Mouse (Mus musculus): Measurements from ENCODE around the gene Copa. TPM values are rescaled to one million over a fixed set of nuclear protein-coding genes. Genes with fewer than 3 reads are reported as not detected.

Gene Copa
- polyA plus RNA-seq (2015; fragmentation: Nextera tagmentation; extraction: Ambion mirVana), result 260 and 264 TPM in 2 replicates

DNA sequence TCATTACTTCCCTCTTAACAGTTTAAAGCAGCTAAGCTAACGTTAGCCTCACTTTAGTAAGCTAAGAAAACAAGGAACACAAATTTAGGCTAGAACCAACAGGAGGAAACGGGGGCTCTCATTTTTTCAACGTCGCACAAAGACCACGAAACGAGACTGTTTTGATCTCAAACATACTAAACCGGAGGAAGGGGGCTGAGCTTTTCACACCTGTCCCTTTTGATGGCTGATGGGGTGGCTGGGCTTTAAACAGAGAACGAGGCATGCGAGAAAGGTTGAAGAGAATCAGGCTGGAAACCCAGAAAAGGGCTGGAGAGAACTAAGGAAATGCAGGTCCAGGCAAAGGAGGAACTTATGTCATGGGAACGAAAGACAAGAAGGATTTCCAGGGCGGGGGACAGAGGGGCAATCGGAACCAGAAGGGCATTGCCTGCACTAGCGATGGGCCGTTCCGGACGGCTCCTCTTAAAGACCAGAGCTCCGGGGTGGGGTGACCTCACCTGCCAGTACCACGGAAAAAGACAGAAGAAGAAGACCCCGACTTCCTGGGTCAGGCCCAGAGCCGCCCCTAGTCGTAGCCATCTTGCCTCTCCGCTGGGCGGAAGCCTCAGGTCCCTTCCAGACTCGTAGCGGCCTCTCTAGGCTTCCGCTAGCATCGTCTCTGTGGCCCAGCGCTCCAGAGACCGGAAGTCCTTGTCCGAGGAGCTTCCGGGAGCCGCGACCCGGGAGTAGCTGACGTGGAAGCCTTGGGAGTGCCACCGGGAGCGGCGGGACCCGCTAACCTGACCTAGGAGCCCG is at the start of gene Copa, which contains the start of gene Ncstn:
Copa (plus strand) TSS at position 429 of the 798 bp plus-strand sequence.
Ncstn (minus strand) TSS at position 695 of the 798 bp plus-strand sequence.
- H3K36me3 ChIP-seq (ENCODE audit: insufficient read depth, low read length), result peaks cover 18% of the 10 kb centered on the region
- peak; percentile 98 for ATAC-seq (ENCODE audit: low FRiP score, low TSS enrichment)
- peak within 1 kb of the TSS; percentile 69 for H3K27ac ChIP-seq (ENCODE audit: low read length)
- WGBS, result under 1% methylated on average over 40 of the region's 40 CpGs
- H3K9me3 ChIP-seq (ENCODE audit: low read length), result no peaks in the 10 kb centered on the region
- H3K4me2 ChIP-seq (replicated peaks; ENCODE audit: low read depth, low read length), result peak within 1 kb of the TSS; percentile 68
- H3K4me3 ChIP-seq (ENCODE audit: low read length), result peak within 1 kb of the TSS; percentile 83
- H3K27me3 ChIP-seq (ENCODE audit: insufficient read depth, low read length), result no peaks in the 10 kb centered on the region
- H3K4me1 ChIP-seq (ENCODE audit: insufficient read depth, low read length), result peaks cover 19% of the 10 kb centered on the region
- peak within 1 kb of the TSS; percentile 94 for H3K9ac ChIP-seq (replicated peaks; ENCODE audit: low read length)

DNA sequence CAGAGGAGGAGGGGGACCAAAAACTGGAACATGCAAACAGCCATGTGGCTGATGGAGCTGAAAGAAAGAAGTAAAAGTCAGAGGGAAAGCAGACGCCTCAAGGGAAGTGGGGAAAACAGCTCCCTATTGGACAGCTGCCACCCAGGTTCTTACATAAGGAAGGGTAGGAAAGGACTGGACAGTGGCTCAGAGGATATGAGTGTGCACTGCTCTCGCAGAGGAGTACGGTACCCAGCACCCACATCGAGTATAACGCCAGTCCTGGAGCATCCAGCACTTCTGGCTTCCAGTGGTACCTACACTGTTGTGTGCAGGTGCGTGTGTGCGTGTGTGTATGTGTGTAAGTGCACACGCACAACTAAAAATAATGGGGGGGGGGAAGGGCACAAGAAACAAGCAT is 35.9 kb upstream of the Copa start:
- no peaks in the 10 kb centered on the region for H3K36me3 ChIP-seq (ENCODE audit: insufficient read depth, low read length)
- no peak overlapping the region for H3K4me2 ChIP-seq (replicated peaks; ENCODE audit: low read depth, low read length)
- WGBS, result 71% methylated on average over 8 of the region's 8 CpGs
- ATAC-seq (ENCODE audit: low FRiP score, low TSS enrichment), result peak; percentile 32; the same call in 1 of the 2 replicates
- no peak overlapping the region for H3K4me3 ChIP-seq (ENCODE audit: low read length)
- H3K4me1 ChIP-seq (ENCODE audit: insufficient read depth, low read length), result peaks cover 18% of the 10 kb centered on the region
- no peak overlapping the region for H3K9ac ChIP-seq (replicated peaks; ENCODE audit: low read length)
- no peaks in the 10 kb centered on the region for H3K9me3 ChIP-seq (ENCODE audit: low read length)
- H3K27me3 ChIP-seq (ENCODE audit: insufficient read depth, low read length), result no peaks in the 10 kb centered on the region
- no peak overlapping the region for H3K27ac ChIP-seq (ENCODE audit: low read length)

DNA sequence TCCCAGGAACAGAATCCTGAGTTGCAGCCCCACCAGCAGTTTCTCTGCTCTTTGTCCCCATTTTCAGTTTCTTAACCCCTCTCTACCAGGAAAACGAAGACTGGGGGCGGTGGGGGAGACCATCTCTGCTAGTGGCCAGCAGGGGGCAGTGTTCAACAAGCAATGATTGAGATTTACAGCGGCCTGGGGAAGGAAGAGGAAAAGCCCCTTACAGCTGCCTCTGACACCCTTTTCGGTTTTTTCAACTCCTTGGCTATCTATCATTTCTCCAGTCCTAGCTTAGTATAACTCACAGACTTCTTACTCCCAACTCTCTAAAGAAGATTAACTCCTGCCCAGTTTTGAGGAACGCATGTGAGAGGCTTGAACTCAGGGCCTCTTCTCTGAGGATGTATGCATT is 35.4 kb upstream of the Copa start:
- Histone ChIP-seq H3K4me2 (replicated peaks; ENCODE audit: low read depth, low read length) (no peak overlapping the region), H3K27ac (ENCODE audit: low read length) (no peak overlapping the region), H3K9me3 (ENCODE audit: low read length) (no peaks in the 10 kb centered on the region), H3K27me3 (ENCODE audit: insufficient read depth, low read length) (0 out of 2 replicates have a peak, but pooled peaks cover 2% of the 10 kb centered on the region), H3K9ac (replicated peaks; ENCODE audit: low read length) (no peak overlapping the region), H3K36me3 (ENCODE audit: insufficient read depth, low read length) (no peaks in the 10 kb centered on the region), H3K4me3 (ENCODE audit: low read length) (no peak overlapping the region), H3K4me1 (ENCODE audit: insufficient read depth, low read length) (peaks cover 18% of the 10 kb centered on the region)
- ATAC-seq (ENCODE audit: low FRiP score, low TSS enrichment), result peak; percentile 40; the same call in 1 of the 2 replicates
- 11% methylated on average over 5 of the region's 5 CpGs for WGBS

DNA sequence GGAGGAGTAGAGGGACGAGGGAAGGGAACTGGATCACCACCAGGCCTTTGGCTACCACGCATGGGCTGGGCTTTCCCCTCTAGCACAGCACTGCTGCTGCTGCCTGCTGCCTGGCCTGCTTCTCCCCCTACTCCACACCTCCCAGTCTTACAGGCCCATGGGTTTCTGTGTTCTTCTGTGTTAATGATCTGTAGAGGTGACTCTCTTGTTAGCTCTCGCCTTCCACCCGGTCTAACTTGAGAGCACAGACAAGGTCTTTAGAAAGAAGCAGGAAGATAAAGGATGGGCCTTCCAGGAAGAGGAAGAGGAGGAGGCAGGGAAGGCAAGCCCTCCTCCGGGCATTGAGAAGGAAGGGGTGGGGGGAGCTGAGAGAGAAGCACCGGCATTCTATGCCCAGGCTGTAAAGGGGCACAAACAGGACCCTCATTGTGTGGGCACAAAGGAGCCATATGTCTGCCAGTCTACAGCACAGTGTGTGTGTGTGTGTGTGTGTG is 34.0 kb upstream of the Copa start:
- no peaks in the 10 kb centered on the region for H3K9me3 ChIP-seq (ENCODE audit: low read length)
- H3K27ac ChIP-seq (ENCODE audit: low read length), result peak overlapping the region; percentile 37
- peak overlapping the region; percentile 35 for H3K4me2 ChIP-seq (replicated peaks; ENCODE audit: low read depth, low read length)
- WGBS, result 17% methylated on average over 6 of the region's 6 CpGs
- H3K9ac ChIP-seq (replicated peaks; ENCODE audit: low read length), result peak overlapping the region; percentile 60
- H3K27me3 ChIP-seq (ENCODE audit: insufficient read depth, low read length), result peaks cover 9% of the 10 kb centered on the region; the same call in 1 of the 2 replicates
- no peaks in the 10 kb centered on the region for H3K36me3 ChIP-seq (ENCODE audit: insufficient read depth, low read length)
- peak overlapping the region; percentile 21 for H3K4me3 ChIP-seq (ENCODE audit: low read length)
- ATAC-seq (ENCODE audit: low FRiP score, low TSS enrichment), result peak; percentile 76
- H3K4me1 ChIP-seq (ENCODE audit: insufficient read depth, low read length), result peaks cover 22% of the 10 kb centered on the region

DNA sequence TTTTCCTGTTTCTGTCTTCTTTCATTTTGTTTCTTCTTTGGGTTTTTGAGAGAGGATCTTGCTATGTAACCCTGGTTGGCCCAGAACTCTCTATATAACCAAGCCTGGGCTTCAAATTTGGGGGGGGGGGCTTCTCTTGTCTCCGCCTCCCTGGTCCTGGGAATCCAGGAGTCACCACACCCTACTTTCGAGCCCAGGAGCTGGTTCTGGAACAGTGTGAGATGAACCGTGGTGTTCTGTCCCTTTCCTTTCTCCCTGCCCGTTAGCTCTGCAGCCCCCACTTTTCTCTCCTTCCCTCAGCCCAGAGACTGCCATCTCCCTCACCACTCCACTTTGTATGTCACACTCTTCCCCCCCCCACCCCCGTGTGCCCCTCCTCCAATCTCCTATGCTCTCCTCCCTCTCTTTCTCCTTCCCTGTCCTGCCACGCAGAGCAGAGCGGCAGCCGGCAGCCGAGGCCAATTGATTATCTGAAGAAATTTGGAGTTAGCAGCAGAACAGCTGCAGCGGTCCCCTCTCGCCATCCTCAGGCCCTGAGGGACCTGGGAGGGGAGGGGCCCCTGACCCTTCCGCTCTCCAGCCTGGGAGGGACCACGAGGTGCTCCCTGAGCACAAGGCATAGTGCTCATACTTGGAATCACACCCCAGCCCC is 33.1 kb upstream of the Copa start:
- Histone ChIP-seq H3K27ac (ENCODE audit: low read length) (no peak overlapping the region), H3K4me2 (replicated peaks; ENCODE audit: low read depth, low read length) (peak overlapping the region; percentile 35), H3K9ac (replicated peaks; ENCODE audit: low read length) (no peak overlapping the region), H3K27me3 (ENCODE audit: insufficient read depth, low read length) (peaks cover 19% of the 10 kb centered on the region), H3K9me3 (ENCODE audit: low read length) (no peaks in the 10 kb centered on the region), H3K4me1 (ENCODE audit: insufficient read depth, low read length) (peaks cover 32% of the 10 kb centered on the region), H3K4me3 (ENCODE audit: low read length) (no peak overlapping the region), H3K36me3 (ENCODE audit: insufficient read depth, low read length) (no peaks in the 10 kb centered on the region)
- ATAC-seq (ENCODE audit: low FRiP score, low TSS enrichment), result no peak
- WGBS, result 29% methylated on average over 13 of the region's 13 CpGs

DNA sequence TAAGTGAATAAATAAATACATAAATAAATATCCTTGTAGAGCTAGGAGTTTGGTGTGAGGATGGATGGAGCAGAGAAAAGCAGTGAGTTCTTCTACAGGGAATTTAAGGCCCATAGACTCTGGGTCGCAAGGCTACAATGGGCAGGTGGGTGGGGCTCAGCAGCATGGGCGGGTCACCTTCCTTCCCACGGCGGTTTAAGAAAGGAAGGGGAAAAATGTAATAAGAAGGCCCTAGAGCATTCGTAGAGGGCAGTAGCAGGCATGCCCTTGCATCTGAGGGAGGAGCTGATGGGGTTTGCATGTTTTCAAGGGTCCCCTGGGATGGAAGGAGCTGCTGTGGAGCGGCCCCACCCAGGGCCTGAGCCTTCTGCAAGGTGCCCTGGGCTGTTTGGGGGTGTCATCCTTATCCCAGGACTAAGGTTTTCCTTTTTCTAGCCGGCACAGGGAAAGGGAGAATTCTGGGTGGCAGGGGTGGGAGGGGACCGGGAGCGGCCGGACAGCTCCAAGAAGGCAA is 29.5 kb upstream of the Copa start:
- Histone ChIP-seq H3K27me3 (ENCODE audit: insufficient read depth, low read length) (peaks cover 41% of the 10 kb centered on the region), H3K4me3 (ENCODE audit: low read length) (peak overlapping the region; percentile 48; the same call in 1 of the 2 replicates), H3K9me3 (ENCODE audit: low read length) (no peaks in the 10 kb centered on the region), H3K27ac (ENCODE audit: low read length) (no peak overlapping the region), H3K9ac (replicated peaks; ENCODE audit: low read length) (no peak overlapping the region), H3K4me2 (replicated peaks; ENCODE audit: low read depth, low read length) (peak overlapping the region; percentile 73), H3K36me3 (ENCODE audit: insufficient read depth, low read length) (no peaks in the 10 kb centered on the region), H3K4me1 (ENCODE audit: insufficient read depth, low read length) (peaks cover 33% of the 10 kb centered on the region)
- ATAC-seq (ENCODE audit: low FRiP score, low TSS enrichment), result no peak
- 9% methylated on average over 10 of the region's 10 CpGs for WGBS

DNA sequence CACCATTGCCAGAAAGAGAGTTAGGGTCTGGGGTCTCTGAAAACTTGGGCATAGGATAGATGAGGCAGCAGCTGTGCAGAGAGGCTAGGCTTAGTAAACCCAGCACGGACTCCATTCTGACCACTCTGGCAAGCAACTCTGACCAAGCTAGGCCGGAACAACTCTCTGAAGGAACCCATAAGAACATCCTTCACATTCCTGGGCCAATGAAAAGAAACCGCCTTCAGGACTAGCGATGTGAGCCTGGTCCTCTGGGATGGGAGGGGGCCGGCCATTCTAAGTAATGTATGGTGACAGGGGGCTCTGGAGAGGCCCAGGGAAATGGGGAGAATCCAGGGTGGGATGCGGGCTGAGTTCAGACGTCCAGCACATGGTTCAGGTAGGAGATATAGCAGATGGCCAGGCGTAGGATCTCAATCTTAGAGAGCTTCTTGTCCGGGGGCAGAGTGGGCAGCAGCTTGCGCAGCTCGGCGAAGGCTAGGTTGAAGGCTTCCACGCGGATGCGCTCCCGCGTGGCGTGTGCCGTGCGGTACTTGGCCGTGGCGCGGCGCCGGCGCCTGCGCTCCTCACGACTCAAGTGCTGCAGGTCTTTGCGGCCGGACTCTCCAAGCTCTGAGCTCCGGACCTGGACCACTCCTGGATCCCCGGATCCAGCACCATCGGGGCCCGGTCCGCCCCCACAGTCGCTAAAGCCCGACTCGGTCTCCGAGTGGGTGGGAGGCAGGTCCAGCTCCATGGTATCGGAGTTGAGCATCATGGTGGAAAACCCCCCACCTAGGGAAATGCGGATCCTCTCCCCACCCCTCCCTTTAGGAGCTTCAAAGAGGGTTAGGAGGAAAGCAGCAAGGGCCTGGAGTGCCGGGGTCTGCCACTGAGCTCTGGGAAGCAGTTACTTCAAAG is 28.5 kb upstream of the Copa start:
- H3K4me2 ChIP-seq (replicated peaks; ENCODE audit: low read depth, low read length), result peak overlapping the region; percentile 73
- no peaks in the 10 kb centered on the region for H3K36me3 ChIP-seq (ENCODE audit: insufficient read depth, low read length)
- under 1% methylated on average over 42 of the region's 42 CpGs for WGBS
- peak overlapping the region; percentile 56 for H3K9ac ChIP-seq (replicated peaks; ENCODE audit: low read length)
- peak overlapping the region; percentile 48 for H3K4me3 ChIP-seq (ENCODE audit: low read length)
- H3K9me3 ChIP-seq (ENCODE audit: low read length), result no peaks in the 10 kb centered on the region
- no peak overlapping the region for H3K27ac ChIP-seq (ENCODE audit: low read length)
- peak; percentile 25; the same call in 1 of the 2 replicates for ATAC-seq (ENCODE audit: low FRiP score, low TSS enrichment)
- peaks cover 24% of the 10 kb centered on the region for H3K4me1 ChIP-seq (ENCODE audit: insufficient read depth, low read length)
- H3K27me3 ChIP-seq (ENCODE audit: insufficient read depth, low read length), result peaks cover 41% of the 10 kb centered on the region

DNA sequence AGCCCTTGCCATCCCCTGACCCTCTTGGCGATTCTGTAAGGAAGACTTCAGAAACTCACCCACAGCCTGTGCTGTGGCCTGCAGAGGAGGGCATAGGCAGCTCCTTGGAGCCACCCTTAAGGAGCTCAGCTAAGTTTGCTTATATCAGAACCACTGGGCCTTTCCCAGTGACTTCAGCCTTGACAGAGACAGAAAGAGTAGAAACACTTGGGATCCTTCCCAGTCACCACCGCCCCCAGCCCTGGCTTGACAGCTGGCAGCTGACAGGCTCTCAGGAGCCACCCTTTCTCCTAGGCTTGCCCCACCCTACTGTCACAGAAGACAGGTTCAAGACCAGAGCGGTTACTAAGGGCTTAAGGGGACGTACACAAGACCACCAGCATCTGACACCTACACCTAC is 26.1 kb upstream of the Copa start:
- H3K27me3 ChIP-seq (ENCODE audit: insufficient read depth, low read length), result peaks cover 41% of the 10 kb centered on the region
- H3K9me3 ChIP-seq (ENCODE audit: low read length), result no peaks in the 10 kb centered on the region
- WGBS, result 77% methylated on average over 4 of the region's 4 CpGs

DNA sequence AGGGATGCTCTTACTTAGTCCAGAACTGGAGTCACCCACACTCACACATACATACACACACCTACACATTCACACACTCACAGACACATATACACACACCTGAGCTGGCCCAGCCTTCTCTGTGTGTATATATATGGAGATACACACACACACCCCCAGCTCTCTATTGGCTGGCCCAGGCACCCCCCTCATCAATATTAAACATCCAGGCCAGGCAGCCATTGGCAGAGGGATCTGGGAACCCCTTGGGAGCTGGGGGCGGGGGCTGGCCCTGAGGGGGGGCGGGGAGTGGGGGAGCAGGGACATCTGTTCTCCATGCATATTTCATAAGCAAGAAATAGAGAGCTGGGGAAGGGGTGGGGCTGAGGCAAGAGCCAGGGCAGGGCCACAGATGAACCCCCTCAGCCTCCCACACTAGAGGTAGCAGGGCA is 24.8 kb upstream of the Copa start, which contains the start of gene Nhlh1:
Nhlh1 (minus strand) TSS at position 83 of the 431 bp plus-strand sequence.
- Histone ChIP-seq H3K27me3 (ENCODE audit: insufficient read depth, low read length) (peaks cover 39% of the 10 kb centered on the region), H3K9ac (replicated peaks; ENCODE audit: low read length) (no peak within 1 kb of the TSS), H3K36me3 (ENCODE audit: insufficient read depth, low read length) (no peaks in the 10 kb centered on the region), H3K9me3 (ENCODE audit: low read length) (no peaks in the 10 kb centered on the region), H3K4me3 (ENCODE audit: low read length) (no peak within 1 kb of the TSS), H3K4me1 (ENCODE audit: insufficient read depth, low read length) (peaks cover 16% of the 10 kb centered on the region), H3K27ac (ENCODE audit: low read length) (no peak within 1 kb of the TSS), H3K4me2 (replicated peaks; ENCODE audit: low read depth, low read length) (no peak within 1 kb of the TSS)
- ATAC-seq (ENCODE audit: low FRiP score, low TSS enrichment), result no peak
- WGBS, result 38% methylated on average over 2 of the region's 2 CpGs

More for the DNA sequence above, 26.1 kb upstream of the Copa start:
- no peaks in the 10 kb centered on the region for H3K36me3 ChIP-seq (ENCODE audit: insufficient read depth, low read length)
- no peak overlapping the region for H3K9ac ChIP-seq (replicated peaks; ENCODE audit: low read length)
- H3K4me3 ChIP-seq (ENCODE audit: low read length), result no peak overlapping the region
- no peak overlapping the region for H3K27ac ChIP-seq (ENCODE audit: low read length)
- no peak for ATAC-seq (ENCODE audit: low FRiP score, low TSS enrichment)
- peaks cover 16% of the 10 kb centered on the region for H3K4me1 ChIP-seq (ENCODE audit: insufficient read depth, low read length)
- H3K4me2 ChIP-seq (replicated peaks; ENCODE audit: low read depth, low read length), result no peak overlapping the region
